Mouse (Mus musculus): Measurements from ENCODE around the gene Ctbp1. TPM values are rescaled to one million over a fixed set of nuclear protein-coding genes. Genes with fewer than 3 reads are reported as not detected.

Ctbp1 gene
- polyA plus RNA-seq (2012) = 305 and 315 TPM in 2 replicates

DNA sequence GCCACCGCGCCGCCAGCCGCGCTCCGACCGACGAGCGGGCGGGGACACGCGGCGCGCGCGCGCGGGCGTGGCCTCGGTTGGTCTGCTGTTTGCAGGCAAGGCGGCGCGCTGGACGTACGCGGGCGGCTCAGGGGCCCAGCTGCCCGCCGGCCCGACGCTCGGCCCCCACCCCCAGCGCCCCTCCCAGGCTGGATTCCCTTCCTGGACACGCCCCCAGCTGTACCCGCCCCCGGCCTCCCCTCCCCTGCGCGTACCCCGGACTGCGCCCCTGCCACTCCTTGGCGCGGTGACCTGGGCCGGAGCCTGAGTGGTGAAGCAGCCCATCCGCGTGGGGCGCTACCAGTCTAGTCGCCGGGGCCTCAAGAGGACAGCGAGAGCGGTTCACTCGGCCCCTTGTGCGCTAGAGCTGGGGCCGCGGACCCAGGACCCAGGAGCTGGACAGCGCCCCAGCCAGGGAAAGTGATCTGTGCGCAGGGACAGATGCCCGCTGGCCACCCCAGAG lies at the start of gene Ctbp1:
TSS of gene Ctbp1 (minus strand) at position 42 of the 502 bp plus-strand sequence.

GRCm38 (mm10) chr5:33218081-33218480 lies 56.7 kb downstream of the Ctbp1 start, which contains the start of gene Spon2:
Spon2 (minus strand) TSS chr5:33218455.

Other genes with a start within 250 kb of the Ctbp1 start
- not detected in 2 replicates for gene Slc5a1, start 170.8 kb downstream of the Ctbp1 start, polyA plus RNA-seq (2012)
- gene Spon2, start 56.5 kb downstream of the Ctbp1 start, polyA plus RNA-seq (2012) = 0.77 and 1.1 TPM in 2 replicates
- 101 and 104 TPM in 2 replicates for gene Maea, start 60.5 kb upstream of the Ctbp1 start, polyA plus RNA-seq (2012)
- 1.4 and 1.8 TPM in 2 replicates for gene Uvssa, start 103.6 kb upstream of the Ctbp1 start, polyA plus RNA-seq (2012)
- not detected in 2 replicates for gene Nkx1-1, start 159.0 kb upstream of the Ctbp1 start, polyA plus RNA-seq (2012)